Comparison of ENCODE assay signal across 8 mouse cellular contexts in the genomic region with DNA sequence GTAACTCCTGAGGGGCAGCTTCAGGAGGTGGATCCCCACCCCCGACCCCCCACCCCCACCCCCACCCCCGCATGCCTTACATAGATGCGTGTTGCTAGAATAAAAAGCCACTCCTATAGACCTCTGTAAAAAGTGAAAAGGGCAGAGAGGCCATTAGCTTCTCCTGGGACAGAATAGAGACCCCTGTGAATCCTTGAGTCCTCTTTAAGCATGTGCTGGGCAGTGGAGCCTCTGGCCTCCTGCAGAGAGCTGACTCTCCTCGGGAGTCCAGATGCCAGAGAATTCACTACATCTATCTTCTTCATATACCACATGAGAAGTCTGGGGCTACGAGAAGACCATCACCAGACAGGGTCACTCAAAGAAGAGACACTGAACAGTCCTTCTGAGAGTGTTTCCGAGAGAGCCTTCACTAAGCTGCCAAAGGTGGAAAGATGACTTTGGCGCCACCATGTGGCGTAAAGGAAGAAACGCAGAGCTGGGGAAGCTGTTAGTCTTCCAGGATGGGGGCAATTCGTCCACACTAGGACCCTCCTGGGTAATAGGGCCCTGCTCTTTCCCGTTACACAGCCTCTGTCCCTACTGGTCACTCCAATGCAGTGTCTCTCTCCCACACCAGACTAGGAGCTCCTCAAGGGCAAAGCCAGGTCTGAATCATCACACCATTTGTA. TPM values are rescaled to one million over a fixed set of nuclear protein-coding genes. Genes with fewer than 3 reads are reported as not detected.
A peak's percentile ranks its signal among the peaks of the same experiment; 100 is the strongest.
DNase-seq lines count a peak whose midpoint lies in the region; ATAC-seq and TF ChIP-seq lines count a peak whose summit lies in the region.

No protein-coding gene starts in this region.

- peak; percentile 94 for TF ChIP-seq CTCF in kidney, adult 2 months (conservative IDR thresholded peaks at IDR 0.05; ENCODE audit: insufficient read depth, insufficient read length, low read depth, low read length)

- no peak overlapping the region for H3K9ac ChIP-seq in liver, embryonic 11.5 days (ENCODE audit: low read depth, low read length)
- no peak overlapping the region for H3K9ac ChIP-seq in stomach, embryonic 14.5 days (replicated peaks; ENCODE audit: low read depth, low read length)

- WGBS in kidney, adult 2 months, result 14% methylated on average over 11 of the region's 11 CpGs
- 20% methylated on average over 11 of the region's 11 CpGs for WGBS in liver, embryonic 11.5 days
- WGBS in stomach, embryonic 14.5 days, result 16% methylated on average over 11 of the region's 11 CpGs

- no peaks in the 10 kb centered on the region for H3K36me3 ChIP-seq in kidney, adult 2 months (ENCODE audit: control insufficient read depth, insufficient read depth, low read length)
- H3K36me3 ChIP-seq in liver, embryonic 11.5 days (ENCODE audit: control insufficient read depth, insufficient read depth, low read length), result no peaks in the 10 kb centered on the region
- no peaks in the 10 kb centered on the region for H3K36me3 ChIP-seq in stomach, embryonic 14.5 days (ENCODE audit: control insufficient read depth, insufficient read depth, low read length)

- 0 out of 2 replicates have a peak, but pooled peaks have one; percentile 29 for ATAC-seq in liver, embryonic 11.5 days (replicated peaks; ENCODE audit: low FRiP score)
- ATAC-seq in stomach, embryonic 14.5 days (ENCODE audit: insufficient number of reproducible peaks, insufficient read depth, low FRiP score, low read depth), result peak; percentile 59; the same call in 1 of the 2 replicates

- no peaks in the 10 kb centered on the region for H3K4me1 ChIP-seq in kidney, adult 2 months (ENCODE audit: control insufficient read depth, insufficient read depth, low read length)
- H3K4me1 ChIP-seq in liver, embryonic 11.5 days (replicated peaks; ENCODE audit: control insufficient read depth, insufficient read depth, low read length), result no peaks in the 10 kb centered on the region; the same call in 1 of the 2 replicates
- H3K4me1 ChIP-seq in stomach, embryonic 14.5 days (ENCODE audit: control insufficient read depth, insufficient read depth, low read length), result no peaks in the 10 kb centered on the region

- H3K9me3 ChIP-seq in liver, embryonic 11.5 days (ENCODE audit: control insufficient read depth, low read length), result no peaks in the 10 kb centered on the region
- H3K9me3 ChIP-seq in stomach, embryonic 14.5 days (ENCODE audit: control insufficient read depth, low read depth, low read length), result no peaks in the 10 kb centered on the region

- peak; percentile 61 for DNase-seq in urinary bladder, postnatal 25 days (ENCODE audit: low spot score)
- DNase-seq in urinary bladder, postnatal 10 days (ENCODE audit: low spot score), result no peak
- peak; percentile 65 to 67 for DNase-seq in cerebellum, postnatal 25 days
- DNase-seq in heart, adult 18-20 months, result peak; percentile 71 to 82
- peak; percentile 65 for DNase-seq in kidney, adult 2 months
- DNase-seq in liver, embryonic 11.5 days (ENCODE audit: low spot score), result no peak
- peak; percentile 88 for DNase-seq in naive thymus-derived CD4-positive, alpha-beta T cell, adult 2 months (ENCODE audit: low read depth)

- no peak overlapping the region for H3K4me3 ChIP-seq in kidney, adult 2 months (ENCODE audit: insufficient read depth, low read depth, low read length)
- no peak overlapping the region for H3K4me3 ChIP-seq in liver, embryonic 11.5 days (ENCODE audit: low read depth, low read length)
- no peak overlapping the region for H3K4me3 ChIP-seq in stomach, embryonic 14.5 days (ENCODE audit: low read depth, low read length)

- no peak overlapping the region for H3K4me2 ChIP-seq in liver, embryonic 11.5 days
- no peak overlapping the region for H3K4me2 ChIP-seq in stomach, embryonic 14.5 days (replicated peaks; ENCODE audit: low read depth, low read length)

- TF ChIP-seq POLR2A in kidney, adult 2 months (IDR thresholded peaks at IDR 0.05; ENCODE audit: low read depth, low read length), result no peak

- no peaks in the 10 kb centered on the region for H3K27me3 ChIP-seq in kidney, adult 2 months (replicated peaks; ENCODE audit: control insufficient read depth, insufficient read depth, low read length)
- no peaks in the 10 kb centered on the region for H3K27me3 ChIP-seq in liver, embryonic 11.5 days (replicated peaks; ENCODE audit: control insufficient read depth, insufficient read depth, low read length)
- H3K27me3 ChIP-seq in stomach, embryonic 14.5 days (ENCODE audit: control insufficient read depth, insufficient read depth, low read length), result no peaks in the 10 kb centered on the region

- H3K27ac ChIP-seq in kidney, adult 2 months (ENCODE audit: insufficient read depth, low read depth, low read length), result no peak overlapping the region
- no peak overlapping the region for H3K27ac ChIP-seq in liver, embryonic 11.5 days (ENCODE audit: low read depth, low read length)
- no peak overlapping the region for H3K27ac ChIP-seq in stomach, embryonic 14.5 days (ENCODE audit: low read length)

RNA-seq across cellular contexts. Expression of a gene that starts 39.0 kb away (rescaled TPM):
- 10 to 100 TPM; 19.5 to 20.1 TPM for total RNA-seq in heart, adult 18-20 months (2021)
- polyA plus RNA-seq in kidney, adult 2 months (2012; rRNA removed), result 15.0 and 16.9 TPM in 2 replicates
- polyA plus RNA-seq in liver, embryonic 11.5 days (2014; fragmentation: Nextera tagmentation; extraction: Ambion mirVana), result 1.6 and 2.2 TPM in 2 replicates
- 1.7 and 2.0 TPM in 2 replicates for polyA plus RNA-seq in stomach, embryonic 14.5 days (2014; fragmentation: Nextera tagmentation; extraction: Ambion mirVana)

RNA-seq across cellular contexts. Expression of a gene that starts 41.0 kb away (rescaled TPM):
- 10 to 100 TPM; 18.3 to 22.5 TPM for total RNA-seq in heart, adult 18-20 months (2021)
- polyA plus RNA-seq in kidney, adult 2 months (2012; rRNA removed), result 5.3 and 7.1 TPM in 2 replicates
- polyA plus RNA-seq in liver, embryonic 11.5 days (2014; fragmentation: Nextera tagmentation; extraction: Ambion mirVana), result 14.2 and 14.4 TPM in 2 replicates
- polyA plus RNA-seq in stomach, embryonic 14.5 days (2014; fragmentation: Nextera tagmentation; extraction: Ambion mirVana), result 33.1 and 33.7 TPM in 2 replicates

Comparison
In these comparisons a context has a peak if more than half of its experiments do, and no peak if none do; other contexts are left out.
1. DNase-seq: peak in urinary bladder, postnatal 25 days (single experiment), cerebellum, postnatal 25 days (2 of 2), heart, adult 18-20 months (2 of 2), kidney, adult 2 months (single experiment) and naive thymus-derived CD4-positive, alpha-beta T cell, adult 2 months (single experiment); none in urinary bladder, postnatal 10 days (single experiment) and liver, embryonic 11.5 days (single experiment).